Mouse (Mus musculus) lung, embryonic 14.5 days (tissue): ENCODE data around the gene Crim1. TPM values are rescaled to one million over a fixed set of nuclear protein-coding genes. Genes with fewer than 3 reads are reported as not detected.
A peak's percentile ranks its signal among the peaks of the same experiment; 100 is the strongest.

Source experiments
- ATAC-seq: fragments of 200-750 bp; cut with Nextera tagmentation; 2 replicates; pipeline ENCODE4 v1.8.0; 2017; ENCODE audit warnings: mild to moderate bottlenecking, moderate TSS enrichment, moderate library complexity; ENCODE audit not compliant: insufficient read depth
- DNase-seq: peaks from one replicate; pipeline ENCODE4 v3.0.0-alpha.2; 2015
- H3K27ac ChIP-seq: fragments of 300-500 bp; sonication (generic); 2 replicates; pipeline ENCODE4 v1.5.1; 2014; ENCODE audit warnings: low read depth, mild to moderate bottlenecking, moderate library complexity
- H3K27me3 ChIP-seq: fragments of 300-500 bp; sonication (generic); 2 replicates; pipeline ENCODE4 v1.6.1; 2014; ENCODE audit warnings: low read length, control low read depth; ENCODE audit not compliant: insufficient read depth
- H3K36me3 ChIP-seq: fragments of 300-500 bp; sonication (generic); 2 replicates; pipeline ENCODE4 v1.6.1; 2014; ENCODE audit warnings: control low read depth; ENCODE audit not compliant: insufficient read depth
- H3K4me1 ChIP-seq: fragments of 300-500 bp; sonication (generic); 2 replicates; pipeline ENCODE4 v1.6.1; 2014; ENCODE audit warnings: antibody characterized with exemption, control low read depth; ENCODE audit not compliant: insufficient read depth
- H3K4me2 ChIP-seq: fragments of 300-500 bp; sonication (generic); 2 replicates; pipeline ENCODE4 v1.6.1; 2014; ENCODE audit warnings: mild to moderate bottlenecking
- H3K4me3 ChIP-seq: fragments of 300-500 bp; sonication (generic); 2 replicates; pipeline ENCODE4 v1.5.1; 2014; ENCODE audit warnings: low read depth, low read length
- H3K9ac ChIP-seq: fragments of 300-500 bp; sonication (generic); 2 replicates; pipeline ENCODE4 v1.6.1; 2014
- H3K9me3 ChIP-seq: fragments of 300-500 bp; sonication (generic); 2 replicates; pipeline ENCODE4 v1.6.1; 2016; ENCODE audit warnings: low read depth, low read length, control low read depth
- CTCF ChIP-seq: IDR thresholded peaks from 2 replicates; pipeline ENCODE4 v1.5.1; 2016; ENCODE audit warnings: antibody characterized with exemption, low read depth
- WGBS: fragments of 180-500 bp; shearing (Covaris S2); extraction: QIAGEN DNeasy Blood & Tissue Kit; methylation state at CpG from one replicate; pipeline ENCODE4 v1.1.7; 2014; 5-methylcytosine and 5-hydroxymethylcytosine counted together
- polyA plus RNA-seq: library from polyadenylated mRNA; unstranded; fragments of >200 nt; fragmentation: Nextera tagmentation; extraction: Ambion mirVana; gene quantifications from 2 replicates; pipeline ENCODE4 v1.2.1, GENCODE M21; 2014

Crim1 gene
- polyA plus RNA-seq, 1 experiment from 2014 or later, result 5.7 TPM

GRCm38 (mm10) chr17:78352500-78352855 lies 152.4 kb downstream of the Crim1 start:
- Histone ChIP-seq H3K9me3 (no peaks in the 10 kb centered on the region), H3K4me3 (no peak overlapping the region), H3K27me3 (no peaks in the 10 kb centered on the region), H3K4me2 (no peak overlapping the region), H3K36me3 (peaks cover 12% of the 10 kb centered on the region; the same call in 1 of the 2 replicates), H3K27ac (no peak overlapping the region), H3K4me1 (0 out of 2 replicates have a peak, but pooled peaks cover 4% of the 10 kb centered on the region), H3K9ac (no peak overlapping the region)
- WGBS, result 87% methylated on average over 3 of the region's 3 CpGs
- TF ChIP-seq CTCF, result no peak
- ATAC-seq (no peak), DNase-seq (no peak)

- no peak overlapping the region for H3K27ac ChIP-seq
- no peaks in the 10 kb centered on the region for H3K9me3 ChIP-seq
- no peak overlapping the region for H3K4me2 ChIP-seq
- H3K27me3 ChIP-seq, result no peaks in the 10 kb centered on the region
- no peak overlapping the region for H3K9ac ChIP-seq
- H3K4me3 ChIP-seq, result no peak overlapping the region
- TF ChIP-seq CTCF, result no peak
- H3K36me3 ChIP-seq, result peaks cover 12% of the 10 kb centered on the region; the same call in 1 of the 2 replicates
- ATAC-seq, result no peak
- H3K4me1 ChIP-seq, result 0 out of 2 replicates have a peak, but pooled peaks cover 4% of the 10 kb centered on the region
- no peak for DNase-seq
- WGBS, result 76% methylated on average over 2 of the region's 2 CpGs
These were observed 154.4 kb downstream of the Crim1 start for GRCm38 (mm10) chr17:78354411-78354810.

DNA sequence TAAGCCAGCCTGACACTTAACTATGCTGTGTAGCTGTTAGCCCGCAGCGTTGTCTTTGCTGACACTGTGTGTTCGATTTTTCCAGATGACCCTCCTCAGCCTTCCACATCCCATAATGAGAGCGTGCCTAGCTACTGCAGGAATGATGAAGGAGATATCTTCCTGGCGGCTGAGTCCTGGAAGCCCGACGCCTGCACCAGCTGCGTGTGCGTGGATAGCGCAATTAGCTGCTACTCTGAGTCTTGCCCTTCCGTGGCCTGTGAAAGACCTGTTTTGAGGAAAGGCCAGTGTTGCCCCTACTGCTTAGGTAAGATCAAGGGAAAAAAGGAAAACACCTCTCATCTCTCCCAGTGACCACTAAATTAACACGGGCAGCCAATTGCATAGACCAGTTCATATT lies 154.8 kb downstream of the Crim1 start:
- Histone ChIP-seq H3K4me1 (0 out of 2 replicates have a peak, but pooled peaks cover 4% of the 10 kb centered on the region), H3K9me3 (no peaks in the 10 kb centered on the region), H3K27me3 (no peaks in the 10 kb centered on the region), H3K4me2 (no peak overlapping the region), H3K36me3 (peaks cover 12% of the 10 kb centered on the region; the same call in 1 of the 2 replicates), H3K27ac (no peak overlapping the region), H3K9ac (no peak overlapping the region), H3K4me3 (no peak overlapping the region)
- ATAC-seq (no peak), DNase-seq (no peak)
- 84% methylated on average over 12 of the region's 12 CpGs for WGBS
- TF ChIP-seq CTCF, result no peak

GRCm38 (mm10) chr17:78355611-78356010 lies 155.6 kb downstream of the Crim1 start:
- no peak overlapping the region for H3K27ac ChIP-seq
- H3K4me3 ChIP-seq, result no peak overlapping the region
- DNase-seq, result no peak
- no peak for TF ChIP-seq CTCF
- H3K4me2 ChIP-seq, result no peak overlapping the region
- H3K9ac ChIP-seq, result no peak overlapping the region
- peaks cover 9% of the 10 kb centered on the region; the same call in 1 of the 2 replicates for H3K36me3 ChIP-seq
- H3K4me1 ChIP-seq, result 0 out of 2 replicates have a peak, but pooled peaks cover 1% of the 10 kb centered on the region
- no peaks in the 10 kb centered on the region for H3K9me3 ChIP-seq
- no peak for ATAC-seq
- H3K27me3 ChIP-seq, result no peaks in the 10 kb centered on the region
- 82% methylated on average over 8 of the region's 8 CpGs for WGBS

GRCm38 (mm10) chr17:78357753-78358152 lies 157.7 kb downstream of the Crim1 start:
- H3K9ac ChIP-seq, result no peak overlapping the region
- H3K27me3 ChIP-seq, result no peaks in the 10 kb centered on the region
- no peak overlapping the region for H3K4me2 ChIP-seq
- H3K9me3 ChIP-seq, result no peaks in the 10 kb centered on the region
- WGBS, result 82% methylated on average over 4 of the region's 4 CpGs
- ATAC-seq, result no peak
- 0 out of 2 replicates have a peak, but pooled peaks cover 7% of the 10 kb centered on the region for H3K36me3 ChIP-seq
- no peak overlapping the region for H3K4me3 ChIP-seq
- no peak overlapping the region for H3K27ac ChIP-seq
- no peak for TF ChIP-seq CTCF
- H3K4me1 ChIP-seq, result no peaks in the 10 kb centered on the region
- no peak for DNase-seq

DNA sequence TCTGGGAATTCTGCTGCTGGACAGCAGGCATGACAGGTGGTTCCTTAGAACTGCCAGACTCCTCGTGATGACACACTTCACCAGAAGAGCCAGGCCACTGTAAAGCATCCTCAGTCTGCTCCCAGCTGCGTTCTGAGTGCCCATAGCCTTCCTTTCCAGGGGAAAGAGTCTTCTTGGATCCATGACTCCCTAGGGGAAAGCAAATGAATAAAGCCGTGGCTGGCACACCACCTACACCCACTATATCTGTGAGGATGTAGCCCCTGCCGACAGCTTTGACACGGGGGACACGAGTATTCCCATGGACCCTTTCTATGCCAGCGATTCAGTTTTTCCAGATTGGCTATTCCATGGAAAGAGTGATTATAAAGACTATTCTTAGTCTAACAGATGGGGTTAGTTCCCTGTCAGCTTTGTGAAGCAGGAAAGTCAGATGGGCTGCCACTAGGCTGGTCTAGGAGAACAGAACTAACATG lies 158.2 kb downstream of the Crim1 start:
- Histone ChIP-seq H3K4me1 (no peaks in the 10 kb centered on the region), H3K9ac (no peak overlapping the region), H3K27ac (no peak overlapping the region), H3K27me3 (no peaks in the 10 kb centered on the region), H3K9me3 (no peaks in the 10 kb centered on the region), H3K4me3 (no peak overlapping the region), H3K4me2 (no peak overlapping the region), H3K36me3 (0 out of 2 replicates have a peak, but pooled peaks cover 7% of the 10 kb centered on the region)
- DNase-seq (no peak), ATAC-seq (no peak)
- no peak for TF ChIP-seq CTCF
- WGBS, result 76% methylated on average over 7 of the region's 7 CpGs

DNA sequence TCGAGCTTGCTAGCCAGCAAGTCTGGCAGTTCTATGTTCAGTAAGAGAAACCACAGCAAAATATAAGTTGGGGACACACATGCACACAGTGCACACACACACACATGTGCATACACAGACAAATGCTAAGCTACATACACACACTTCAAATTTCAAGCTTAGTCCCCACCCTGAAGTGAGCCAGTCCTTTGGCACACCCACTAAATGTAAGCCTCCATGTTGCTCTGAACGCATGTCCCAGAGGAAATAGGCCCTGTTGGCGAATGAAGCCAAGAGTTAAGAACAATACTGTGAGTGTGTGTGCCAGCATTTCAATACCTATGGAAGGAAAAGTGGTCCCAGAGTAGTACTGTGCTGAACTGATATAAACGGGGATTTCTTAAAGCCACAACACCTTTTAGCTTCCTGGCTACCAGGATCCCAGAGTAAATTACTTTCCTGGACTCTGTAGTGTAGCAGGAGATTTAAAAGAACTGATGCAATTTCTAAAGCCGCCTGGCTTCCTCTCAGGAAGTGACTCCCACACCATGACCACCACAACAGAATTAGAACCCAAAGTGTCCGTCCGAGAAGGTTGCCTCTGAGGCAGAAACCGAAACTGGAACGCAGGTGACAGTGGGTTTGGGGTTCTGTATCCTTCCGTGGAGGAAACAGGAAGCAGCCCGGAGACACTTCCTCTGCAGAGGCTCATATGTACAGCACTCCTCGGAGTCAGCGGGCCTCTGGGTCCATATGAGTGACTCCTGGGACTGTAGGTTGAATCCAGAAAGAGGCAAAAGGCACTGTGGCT lies 162.1 kb downstream of the Crim1 start:
- Histone ChIP-seq H3K4me3 (no peak overlapping the region), H3K9me3 (no peaks in the 10 kb centered on the region), H3K27ac (no peak overlapping the region), H3K4me2 (peak overlapping the region; percentile 13; the same call in 1 of the 2 replicates), H3K36me3 (no peaks in the 10 kb centered on the region), H3K4me1 (no peaks in the 10 kb centered on the region), H3K9ac (no peak overlapping the region), H3K27me3 (no peaks in the 10 kb centered on the region)
- WGBS, result 70% methylated on average over 13 of the region's 13 CpGs
- peak; percentile 41 for DNase-seq
- TF ChIP-seq CTCF, result no peak
- no peak for ATAC-seq
